Mouse (Mus musculus) MEL (cell line): ENCODE results near the gene Preb.

Experiments used
- CTCF ChIP-seq, 3 experiments: IDR thresholded peaks in 2 of 3; conservative IDR thresholded peaks in 1 of 3; 2 replicates each; pipeline ENCODE4 v1.5.1; 2011 to 2012; ENCODE audit warnings: low read length in 3 of 3, low read depth in 2 of 3, mild to moderate bottlenecking in 2 of 3, improper control_type of control experiment in 1 of 3, inconsistent platforms in 1 of 3, mixed read lengths in 1 of 3, moderate library complexity in 1 of 3; ENCODE audit not compliant: control insufficient read depth in 1 of 3, insufficient read depth in 1 of 3, poor library complexity in 1 of 3, severe bottlenecking in 1 of 3
- E2F4 ChIP-seq: IDR thresholded peaks from 2 replicates; pipeline ENCODE4 v1.6.1; 2011; ENCODE audit warnings: low read depth, low read length, improper control_type of control experiment, borderline replicate concordance
- HCFC1 ChIP-seq: IDR thresholded peaks from 2 replicates; pipeline ENCODE4 v1.6.1; 2012; ENCODE audit warnings: low read depth, mild to moderate bottlenecking, inconsistent platforms, low read length, improper control_type of control experiment, moderate library complexity
- JUND ChIP-seq: IDR thresholded peaks from 2 replicates; pipeline ENCODE4 v1.6.1; 2011; ENCODE audit warnings: low read depth, mild to moderate bottlenecking, improper control_type of control experiment, low read length
- POLR2A ChIP-seq, 2 experiments: IDR thresholded peaks; 2 replicates each; pipeline ENCODE4 v1.6.1; 2011 to 2012; ENCODE audit warnings: low read length in 2 of 2, mild to moderate bottlenecking in 2 of 2, control low read depth in 1 of 2, improper control_type of control experiment in 1 of 2, low read depth in 1 of 2, moderate library complexity in 1 of 2; ENCODE audit not compliant: control insufficient read depth in 1 of 2, insufficient read depth in 1 of 2, poor library complexity in 1 of 2
- RCOR1 ChIP-seq: IDR thresholded peaks from 2 replicates; pipeline ENCODE4 v1.6.1; 2012; ENCODE audit warnings: low read depth, mild to moderate bottlenecking, inconsistent platforms, low read length, improper control_type of control experiment
- ZC3H11A ChIP-seq: IDR thresholded peaks from 2 replicates; pipeline ENCODE4 v1.6.1; 2012; ENCODE audit warnings: low read depth, mild to moderate bottlenecking, inconsistent platforms, low read length, improper control_type of control experiment
- ZMIZ1 ChIP-seq: IDR thresholded peaks from 2 replicates; pipeline ENCODE4 v1.6.1; 2012; ENCODE audit warnings: low read depth, mild to moderate bottlenecking, inconsistent platforms, low read length, improper control_type of control experiment, moderate library complexity
- ZNF384 ChIP-seq: IDR thresholded peaks from 2 replicates; pipeline ENCODE4 v1.6.1; 2012; ENCODE audit warnings: low read depth, mild to moderate bottlenecking, inconsistent platforms, low read length, improper control_type of control experiment

DNA sequence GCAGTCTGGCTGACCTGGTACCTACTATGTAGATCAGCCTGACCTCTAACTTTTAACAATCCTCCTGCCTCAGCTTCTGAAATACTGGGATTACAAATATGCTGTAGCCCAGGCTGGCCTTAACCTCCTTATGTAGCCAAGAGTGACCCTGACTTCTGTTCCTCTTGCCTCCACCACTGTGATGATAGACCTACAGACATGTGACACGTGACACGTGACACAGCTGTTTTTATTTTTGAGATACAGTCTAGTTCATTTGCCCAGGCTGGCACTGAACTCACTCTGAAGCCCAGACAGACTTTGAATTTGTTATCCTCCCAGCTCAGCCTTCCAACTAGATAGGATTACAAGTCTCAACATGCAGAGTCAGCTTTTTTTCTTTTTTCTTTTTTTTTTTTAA is 40.8 kb upstream of the Preb start:
- TF ChIP-seq CTCF (IDR thresholded peaks at IDR 0.05 in 2 of 3, conservative IDR thresholded peaks at IDR 0.05 in 1 of 3; ENCODE audit: control insufficient read depth in 1 of 3, insufficient read depth in 1 of 3, low read depth in 2 of 3, low read length in 3 of 3, poor library complexity in 1 of 3, severe bottlenecking in 1 of 3) = no peak
- no peak for TF ChIP-seq ZNF384
- no peak for TF ChIP-seq POLR2A (IDR thresholded peaks at IDR 0.05; ENCODE audit: control insufficient read depth in 1 of 2, insufficient read depth in 1 of 2, low read depth in 1 of 2, low read length in 2 of 2, poor library complexity in 1 of 2)
- no peak for TF ChIP-seq ZC3H11A
- TF ChIP-seq ZMIZ1 = no peak
- no peak for TF ChIP-seq E2F4
- no peak for TF ChIP-seq RCOR1
- no peak for TF ChIP-seq HCFC1
- TF ChIP-seq JUND = no peak
